Mouse (Mus musculus): Measurements from ENCODE around the gene Ssr2. TPM values are rescaled to one million over a fixed set of nuclear protein-coding genes. Genes with fewer than 3 reads are reported as not detected.
"Not testable (repeated sequence)": the region's sequence is repeated elsewhere in the genome, so short reads cannot be mapped to it uniquely, and the experiment has no call there.

Gene Ssr2
- polyA plus RNA-seq, 1 experiment from 2014 or later = 173 TPM

GRCm38 (mm10) chr3:88569093-88569492, 6.6 kb upstream of the Ssr2 start:
- H3K27me3 ChIP-seq (replicated peaks) = no peaks in the 10 kb centered on the region
- H3K9ac ChIP-seq = no peak overlapping the region
- H3K4me3 ChIP-seq = no peak overlapping the region
- H3K4me2 ChIP-seq = no peak overlapping the region
- no peaks in the 10 kb centered on the region for H3K9me3 ChIP-seq
- H3K27ac ChIP-seq (replicated peaks) = no peak overlapping the region
- peaks cover 9% of the 10 kb centered on the region for H3K4me1 ChIP-seq
- no peak for ATAC-seq (ENCODE audit: extremely low read depth, insufficient number of reproducible peaks, low FRiP score, low TSS enrichment)
- 94% methylated on average over 2 of the region's 2 CpGs for WGBS
- H3K36me3 ChIP-seq = peaks cover 66% of the 10 kb centered on the region

DNA sequence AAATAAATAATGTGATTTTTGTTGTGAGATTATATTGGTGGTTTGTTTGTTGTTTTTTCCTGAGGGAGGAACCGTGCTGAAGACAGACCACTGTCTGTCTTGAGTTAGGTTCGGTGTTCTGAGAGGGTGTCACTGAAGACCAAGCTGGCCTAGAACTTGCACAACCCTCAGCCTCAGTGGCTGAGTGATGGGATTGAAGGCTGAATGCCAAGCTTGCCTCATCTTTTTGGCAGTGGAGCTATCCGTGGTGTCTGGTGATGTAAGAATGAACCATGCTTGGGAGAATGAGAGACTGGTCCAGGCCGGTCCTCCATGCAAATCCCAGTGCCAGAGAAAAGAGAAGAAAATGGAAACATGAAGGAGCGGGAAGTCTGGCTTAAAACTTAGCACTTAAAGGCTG, 6.0 kb upstream of the Ssr2 start:
- no peaks in the 10 kb centered on the region for H3K9me3 ChIP-seq
- no peak for ATAC-seq (ENCODE audit: extremely low read depth, insufficient number of reproducible peaks, low FRiP score, low TSS enrichment)

GRCm38 (mm10) chr3:88570341-88570740, 5.3 kb upstream of the Ssr2 start:
- no peak for ATAC-seq (ENCODE audit: extremely low read depth, insufficient number of reproducible peaks, low FRiP score, low TSS enrichment)
- WGBS = 91% methylated on average over 10 of the region's 10 CpGs
- H3K9ac ChIP-seq = no peak overlapping the region
- no peak overlapping the region for H3K27ac ChIP-seq (replicated peaks)
- no peaks in the 10 kb centered on the region for H3K9me3 ChIP-seq
- peaks cover 9% of the 10 kb centered on the region for H3K4me1 ChIP-seq
- H3K36me3 ChIP-seq = peaks cover 53% of the 10 kb centered on the region
- H3K4me2 ChIP-seq = no peak overlapping the region
- H3K27me3 ChIP-seq (replicated peaks) = no peaks in the 10 kb centered on the region; the same call in 1 of the 2 replicates
- H3K4me3 ChIP-seq = no peak overlapping the region

More for the DNA sequence above, 6.0 kb upstream of the Ssr2 start:
- Histone ChIP-seq H3K27me3 (replicated peaks) (no peaks in the 10 kb centered on the region), H3K27ac (replicated peaks) (no peak overlapping the region), H3K4me2 (no peak overlapping the region), H3K9ac (no peak overlapping the region), H3K36me3 (peaks cover 60% of the 10 kb centered on the region), H3K4me3 (no peak overlapping the region), H3K4me1 (peaks cover 9% of the 10 kb centered on the region)
- WGBS = 84% methylated on average over 5 of the region's 5 CpGs

- H3K4me2 ChIP-seq = no peak overlapping the region
- no peaks in the 10 kb centered on the region; the same call in 1 of the 2 replicates for H3K27me3 ChIP-seq (replicated peaks)
- 70% methylated on average over 1 of the region's 1 CpGs for WGBS
- H3K4me1 ChIP-seq = no peaks in the 10 kb centered on the region
- H3K27ac ChIP-seq (replicated peaks) = no peak overlapping the region
- H3K36me3 ChIP-seq = peaks cover 38% of the 10 kb centered on the region
- H3K4me3 ChIP-seq = no peak overlapping the region
- no peak for ATAC-seq (ENCODE audit: extremely low read depth, insufficient number of reproducible peaks, low FRiP score, low TSS enrichment)
- H3K9me3 ChIP-seq = no peaks in the 10 kb centered on the region
- no peak overlapping the region for H3K9ac ChIP-seq
Observed at GRCm38 (mm10) chr3:88571856-88572255, 3.8 kb upstream of the Ssr2 start.

DNA sequence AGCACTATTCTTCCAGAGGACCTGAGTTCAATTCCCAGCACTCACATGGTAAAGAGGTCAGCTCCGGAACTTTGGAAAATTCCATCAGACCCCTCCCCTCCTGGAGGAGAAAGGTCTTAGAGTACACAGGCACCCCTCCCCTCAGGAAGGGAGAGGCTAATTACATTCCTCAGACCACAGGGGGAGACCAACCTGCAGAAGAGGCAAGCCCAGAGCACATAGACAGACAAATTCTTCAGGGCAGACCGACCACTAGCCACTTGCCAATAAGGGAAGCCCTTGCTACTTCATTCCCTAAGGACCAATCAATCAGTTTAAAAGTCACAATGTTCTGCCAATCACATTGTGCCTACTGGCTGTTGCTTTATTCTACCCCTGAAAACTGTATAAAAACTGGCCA, 2.8 kb upstream of the Ssr2 start:
- Histone ChIP-seq H3K4me3 (no peak overlapping the region), H3K9me3 (no peaks in the 10 kb centered on the region), H3K27ac (replicated peaks) (no peak overlapping the region), H3K27me3 (replicated peaks) (no peaks in the 10 kb centered on the region; the same call in 1 of the 2 replicates), H3K4me1 (no peaks in the 10 kb centered on the region), H3K4me2 (no peak overlapping the region), H3K9ac (no peak overlapping the region), H3K36me3 (peaks cover 28% of the 10 kb centered on the region)
- 87% methylated on average over 2 of the region's 2 CpGs for WGBS
- no peak for ATAC-seq (ENCODE audit: extremely low read depth, insufficient number of reproducible peaks, low FRiP score, low TSS enrichment)

DNA sequence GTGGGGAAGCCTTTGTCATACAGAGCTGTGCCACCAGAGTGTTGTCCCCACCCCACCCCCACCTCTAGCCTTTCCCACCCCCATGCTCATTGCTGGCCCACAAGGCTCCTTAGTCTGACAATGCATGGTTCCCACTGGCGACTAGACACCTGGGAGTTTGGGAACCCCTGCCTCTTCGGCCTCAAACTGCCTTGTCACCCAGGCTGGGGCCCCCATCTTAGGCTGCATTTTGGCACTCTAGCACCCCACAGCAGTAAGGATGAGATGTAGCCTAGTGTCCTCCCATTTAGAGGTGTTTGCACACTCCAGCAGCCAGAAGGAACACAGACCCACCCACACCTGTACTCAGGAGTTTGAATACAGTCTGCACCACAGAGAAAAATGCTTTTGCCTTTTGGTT, 1.9 kb upstream of the Ssr2 start:
- no peak overlapping the region for H3K27ac ChIP-seq (replicated peaks)
- no peaks in the 10 kb centered on the region for H3K9me3 ChIP-seq
- no peaks in the 10 kb centered on the region; the same call in 1 of the 2 replicates for H3K27me3 ChIP-seq (replicated peaks)
- no peak overlapping the region for H3K4me2 ChIP-seq
- 76% methylated on average over 2 of the region's 2 CpGs for WGBS
- no peak overlapping the region for H3K4me3 ChIP-seq
- ATAC-seq (ENCODE audit: extremely low read depth, insufficient number of reproducible peaks, low FRiP score, low TSS enrichment) = no peak
- no peak overlapping the region for H3K9ac ChIP-seq
- peaks cover 19% of the 10 kb centered on the region for H3K36me3 ChIP-seq
- 0 out of 2 replicates have a peak, but pooled peaks cover 1% of the 10 kb centered on the region for H3K4me1 ChIP-seq

DNA sequence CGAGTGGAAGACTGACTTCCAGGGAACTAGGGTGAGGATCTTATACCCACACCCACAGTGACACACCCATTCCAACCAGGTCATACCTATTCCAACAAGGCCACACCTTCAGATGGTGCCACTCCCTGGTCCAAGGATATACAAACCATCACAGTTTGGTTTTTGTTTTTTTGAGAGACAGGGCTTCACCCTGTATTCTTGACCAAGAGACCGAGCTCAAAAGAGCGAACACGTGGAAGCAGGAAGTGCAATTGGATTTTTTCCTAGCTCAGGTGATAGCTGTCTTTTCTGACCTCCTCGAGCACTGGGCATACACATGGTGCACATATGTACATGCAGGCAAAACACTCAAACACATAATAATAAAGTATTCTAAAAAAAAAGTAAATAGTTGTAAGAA, 2.2 kb downstream of the Ssr2 start:
- not testable (repeated sequence) for H3K4me2 ChIP-seq; H3K9me3 ChIP-seq; H3K27me3 ChIP-seq (replicated peaks); ATAC-seq (ENCODE audit: extremely low read depth, insufficient number of reproducible peaks, low FRiP score, low TSS enrichment); H3K4me3 ChIP-seq; H3K9ac ChIP-seq; H3K27ac ChIP-seq (replicated peaks)
- Histone ChIP-seq H3K4me1 (peaks cover 15% of the 10 kb centered on the region), H3K36me3 (peaks cover 21% of the 10 kb centered on the region)
- 78% methylated on average over 5 of the region's 5 CpGs for WGBS

GRCm38 (mm10) chr3:88578498-88579424, 3.1 kb downstream of the Ssr2 start:
- 37% methylated on average over 8 of the region's 8 CpGs for WGBS
- Histone ChIP-seq H3K9me3 (no peaks in the 10 kb centered on the region), H3K27me3 (replicated peaks) (no peaks in the 10 kb centered on the region; the same call in 1 of the 2 replicates), H3K9ac (peak overlapping the region; percentile 97; the same call in 1 of the 2 replicates), H3K27ac (replicated peaks) (no peak overlapping the region), H3K4me2 (peak overlapping the region; percentile 82), H3K4me3 (peak overlapping the region; percentile 94), H3K36me3 (peaks cover 31% of the 10 kb centered on the region), H3K4me1 (peaks cover 15% of the 10 kb centered on the region)
- no peak for ATAC-seq (ENCODE audit: extremely low read depth, insufficient number of reproducible peaks, low FRiP score, low TSS enrichment)

DNA sequence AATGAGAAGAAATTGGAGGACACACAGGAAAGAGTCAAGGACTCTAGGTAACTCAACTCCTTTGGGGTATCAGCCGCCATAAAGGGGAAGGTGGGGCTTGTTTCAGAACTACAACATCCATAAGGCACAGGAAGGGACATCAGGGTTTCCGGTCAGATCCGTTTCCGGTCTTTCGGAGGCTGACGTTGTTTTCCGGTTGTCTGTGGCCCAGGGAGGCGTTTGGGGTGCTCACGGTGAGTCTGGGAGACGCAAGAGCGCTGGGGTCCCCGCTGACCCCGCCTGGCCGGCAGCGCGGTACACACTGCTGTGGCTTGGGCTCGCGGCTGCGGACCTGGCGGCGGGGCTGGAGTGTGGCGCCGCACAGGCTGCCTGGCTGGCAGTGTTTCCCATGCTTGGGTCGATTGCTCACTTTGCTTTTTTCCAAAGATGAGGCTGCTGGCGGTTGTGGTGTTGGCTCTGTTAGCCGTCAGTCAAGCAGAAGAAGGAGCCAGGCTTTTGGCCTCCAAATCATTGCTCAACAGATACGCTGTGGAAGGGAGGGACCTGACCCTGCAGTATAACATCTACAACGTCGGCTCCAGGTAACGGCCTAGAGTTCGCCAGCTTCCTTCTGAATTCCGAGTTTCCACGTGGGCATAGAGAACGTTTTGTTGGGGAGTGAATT, 3.9 kb downstream of the Ssr2 start:
- 0% methylated on average over 34 of the region's 34 CpGs for WGBS
- Histone ChIP-seq H3K36me3 (peaks cover 39% of the 10 kb centered on the region), H3K9ac (peak overlapping the region; percentile 97), H3K9me3 (no peaks in the 10 kb centered on the region), H3K27me3 (replicated peaks) (no peaks in the 10 kb centered on the region; the same call in 1 of the 2 replicates), H3K4me2 (peak overlapping the region; percentile 82), H3K4me3 (peak overlapping the region; percentile 94), H3K27ac (replicated peaks) (peak overlapping the region; percentile 73), H3K4me1 (peaks cover 15% of the 10 kb centered on the region)
- peak; percentile 67 for ATAC-seq (ENCODE audit: extremely low read depth, insufficient number of reproducible peaks, low FRiP score, low TSS enrichment)

- no peak overlapping the region for H3K27ac ChIP-seq (replicated peaks)
- H3K4me3 ChIP-seq = no peak overlapping the region
- H3K27me3 ChIP-seq (replicated peaks) = no peaks in the 10 kb centered on the region
- peaks cover 7% of the 10 kb centered on the region for H3K4me1 ChIP-seq
- no peak overlapping the region for H3K4me2 ChIP-seq
- H3K9ac ChIP-seq = no peak overlapping the region
- no peaks in the 10 kb centered on the region for H3K9me3 ChIP-seq
- H3K36me3 ChIP-seq = peaks cover 80% of the 10 kb centered on the region
- ATAC-seq (ENCODE audit: extremely low read depth, insufficient number of reproducible peaks, low FRiP score, low TSS enrichment) = no peak
- 90% methylated on average over 6 of the region's 6 CpGs for WGBS
Observed at GRCm38 (mm10) chr3:88585769-88586168, 10.1 kb downstream of the Ssr2 start.

DNA sequence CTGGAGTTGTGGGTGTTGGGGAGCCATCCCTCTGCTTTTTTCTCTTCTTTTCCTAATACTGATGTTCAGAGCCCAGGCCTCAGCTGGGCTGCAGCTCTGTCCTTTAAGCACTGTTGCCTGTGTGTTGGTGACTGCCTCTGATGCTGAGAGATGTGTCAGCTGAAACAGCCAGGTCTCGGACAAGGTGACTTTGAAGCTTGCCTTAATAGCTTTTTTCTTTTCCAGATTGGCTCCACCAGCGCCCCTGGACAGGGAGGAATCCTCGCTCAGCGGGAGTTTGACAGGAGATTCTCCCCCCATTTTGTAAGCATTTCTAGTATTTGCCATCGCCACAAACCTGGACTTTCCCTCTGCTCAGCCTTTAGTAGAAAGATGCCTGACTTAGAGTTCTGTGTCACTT, 11.0 kb downstream of the Ssr2 start:
- H3K9ac ChIP-seq = no peak overlapping the region
- no peak overlapping the region for H3K4me3 ChIP-seq
- H3K4me2 ChIP-seq = no peak overlapping the region
- 92% methylated on average over 5 of the region's 5 CpGs for WGBS
- peaks cover 71% of the 10 kb centered on the region for H3K36me3 ChIP-seq
- ATAC-seq (ENCODE audit: extremely low read depth, insufficient number of reproducible peaks, low FRiP score, low TSS enrichment) = no peak
- H3K4me1 ChIP-seq = peaks cover 15% of the 10 kb centered on the region
- no peak overlapping the region for H3K27ac ChIP-seq (replicated peaks)
- H3K9me3 ChIP-seq = no peaks in the 10 kb centered on the region
- no peaks in the 10 kb centered on the region for H3K27me3 ChIP-seq (replicated peaks)

Measured in heart, embryonic 13.5 days (tissue).